Mouse (Mus musculus) embryo, embryonic 9.5 days (tissue): ENCODE measurements at regions not wholly inside any gene's neighbourhood (a gene's known extent, or its start where the extent isn't known, plus 50 kb on each side); places are given as distances from the start of the nearest gene placed in this dataset.

Experiments
- DNase-seq: peaks from one replicate; pipeline ENCODE4 v3.0.0-alpha.2; 2017; ENCODE audit errors: extremely low spot score

- no peak for DNase-seq
Observed at GRCm38 (mm10) chr11:25538641-25539258, 671.8 kb downstream of the 5730522E02Rik start.

GRCm38 (mm10) chr11:25536069-25536468 lies 674.5 kb downstream of the 5730522E02Rik start:
- no peak for DNase-seq

- DNase-seq: no peak
Observed at GRCm38 (mm10) chr11:25533081-25533480, 677.5 kb downstream of the 5730522E02Rik start.

- DNase-seq: no peak
Observed at GRCm38 (mm10) chr11:25531668-25532398, 678.7 kb downstream of the 5730522E02Rik start.

- no peak for DNase-seq
Observed at GRCm38 (mm10) chr11:25528056-25528455, 682.5 kb downstream of the 5730522E02Rik start.

GRCm38 (mm10) chr11:25518903-25519302 lies 691.7 kb downstream of the 5730522E02Rik start:
- DNase-seq: no peak

GRCm38 (mm10) chr11:25518131-25518530 lies 692.4 kb downstream of the 5730522E02Rik start:
- no peak for DNase-seq

- no peak for DNase-seq
Observed at GRCm38 (mm10) chr11:25505500-25505899, 705.1 kb downstream of the 5730522E02Rik start.

GRCm38 (mm10) chr11:25473682-25474365 lies 736.7 kb downstream of the 5730522E02Rik start:
- no peak for DNase-seq

- no peak for DNase-seq
Observed at GRCm38 (mm10) chr11:25469819-25470218, 740.7 kb downstream of the 5730522E02Rik start.

- DNase-seq: no peak
Observed at GRCm38 (mm10) chr11:25437206-25437605, 773.4 kb downstream of the 5730522E02Rik start.

GRCm38 (mm10) chr11:25435645-25436044 lies 774.9 kb downstream of the 5730522E02Rik start:
- no peak for DNase-seq

GRCm38 (mm10) chr11:25423186-25423585 lies 787.4 kb downstream of the 5730522E02Rik start:
- no peak for DNase-seq

GRCm38 (mm10) chr11:25421486-25421885 lies 789.1 kb downstream of the 5730522E02Rik start:
- DNase-seq: no peak

GRCm38 (mm10) chr11:25410403-25411090 lies 800.0 kb downstream of the 5730522E02Rik start:
- DNase-seq: no peak

GRCm38 (mm10) chr11:25391649-25392048 lies 818.9 kb downstream of the 5730522E02Rik start:
- no peak for DNase-seq

GRCm38 (mm10) chr11:25367111-25367510 lies 843.5 kb downstream of the 5730522E02Rik start:
- no peak for DNase-seq

GRCm38 (mm10) chr11:25365433-25365832 lies 845.1 kb downstream of the 5730522E02Rik start:
- DNase-seq: no peak

GRCm38 (mm10) chr11:25359723-25360122 lies 850.8 kb downstream of the 5730522E02Rik start:
- DNase-seq: no peak

GRCm38 (mm10) chr11:25357717-25358411 lies 852.7 kb downstream of the 5730522E02Rik start:
- DNase-seq: peak; percentile 51
